In the genomic region with DNA sequence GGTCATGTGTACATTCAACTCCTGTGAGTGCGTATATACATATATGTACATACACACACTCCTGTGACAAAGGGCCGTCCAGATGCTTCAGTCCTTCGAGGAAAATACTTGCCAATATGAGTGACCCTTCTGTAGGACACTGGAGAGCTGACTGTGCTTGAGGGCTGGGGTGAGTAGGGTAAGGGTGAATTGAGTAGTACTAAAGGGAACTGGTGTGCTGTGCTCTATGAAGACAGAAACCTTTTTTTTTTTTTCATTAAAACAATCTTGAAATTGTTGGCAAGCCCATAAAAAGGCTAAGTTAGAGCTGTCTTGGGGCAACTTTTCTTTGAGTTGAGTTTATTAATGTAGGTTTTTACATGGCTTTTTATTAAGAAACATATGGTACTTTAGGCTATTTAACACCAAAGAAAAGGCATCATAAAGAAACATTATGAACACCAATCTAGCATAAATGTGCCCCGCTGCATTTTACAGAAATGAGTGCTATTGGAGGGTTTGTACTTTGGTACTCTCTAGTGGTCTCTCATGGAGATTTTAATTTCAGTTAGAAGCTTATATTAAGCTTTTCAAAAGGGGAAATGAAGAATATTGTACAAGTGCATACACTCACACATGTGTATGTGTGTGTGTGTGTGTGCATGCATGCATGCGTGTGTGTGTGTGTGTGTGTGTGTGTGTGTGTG, we compare ENCODE assay signal across 27 mouse cellular contexts.
DNase-seq lines count a peak whose midpoint lies in the region; ATAC-seq lines count a peak whose summit lies in the region.
"Had no signal": no experiment of that assay in that cellular context is flagged by ENCODE, and none has a peak within 500 bp of the region (broad histone marks: within the 10 kb centered on the region; RNA-seq: fewer than 3 reads in every experiment).

No protein-coding gene starts in this region.

- no peaks in the 10 kb centered on the region for H3K9me3 ChIP-seq in neural tube, embryonic 15.5 days (replicated peaks)
- H3K9me3 ChIP-seq: embryonic facial prominence, embryonic 13.5 days; embryonic facial prominence, embryonic 15.5 days; forebrain, embryonic 10.5 days; forebrain, embryonic 12.5 days; G1E had no signal

- WGBS in neural tube, embryonic 15.5 days = 86% methylated on average over 5 of the region's 5 CpGs

- intact Hi-C loops in heart, postnatal 14 days (cut with DNase I) = no loop called here

- no peaks in the 10 kb centered on the region for H3K4me1 ChIP-seq in neural tube, embryonic 15.5 days
- H3K4me1 ChIP-seq: embryonic facial prominence, embryonic 13.5 days; embryonic facial prominence, embryonic 15.5 days; forebrain, embryonic 10.5 days; forebrain, embryonic 12.5 days had no signal

- peak; percentile 72 for ATAC-seq in neural tube, embryonic 15.5 days (ENCODE audit: low FRiP score)
- ATAC-seq: activated CD4-positive, CD25-positive, alpha-beta regulatory T cell, adult 4 months; CD4-positive, CD25-positive, alpha-beta regulatory T cell, adult 4 months; forebrain, embryonic 14.5 days; forebrain, embryonic 16.5 days; Patski had no signal

- no peaks in the 10 kb centered on the region for H3K27me3 ChIP-seq in neural tube, embryonic 15.5 days (replicated peaks)
- H3K27me3 ChIP-seq: CH12.LX; embryonic facial prominence, embryonic 13.5 days; embryonic facial prominence, embryonic 15.5 days; forebrain, embryonic 12.5 days; Patski had no signal

- H3K4me3 ChIP-seq in neural tube, embryonic 15.5 days (replicated peaks) = no peak overlapping the region
- H3K4me3 ChIP-seq: embryonic facial prominence, embryonic 13.5 days; embryonic facial prominence, embryonic 15.5 days; erythroblast, embryonic 14.5 days; forebrain, embryonic 10.5 days; forebrain, embryonic 12.5 days had no signal

- no peaks in the 10 kb centered on the region for H3K36me3 ChIP-seq in neural tube, embryonic 15.5 days
- H3K36me3 ChIP-seq: embryonic facial prominence, embryonic 13.5 days; embryonic facial prominence, embryonic 15.5 days; forebrain, embryonic 10.5 days; forebrain, embryonic 12.5 days; G1E had no signal

- peak; percentile 22 for DNase-seq in heart, adult 11 months
- no peak for DNase-seq in heart, postnatal 14 days
- no peak for DNase-seq in neural tube, embryonic 10.5 days (ENCODE audit: extremely low spot score, low spot score)
- no peak for DNase-seq in cerebellum, postnatal 4 days (ENCODE audit: low spot score in 2 of 2)
- DNase-seq: adrenal gland, adult 8-10 months; adrenal gland, postnatal 14 days; adrenal gland, postnatal 36 days; B cell, adult 2 months; cerebellum, adult 11-12 months; cerebellum, adult 2 months; cerebellum, adult 9-10 months; cerebellum, postnatal 10 days; cerebellum, postnatal 25 days; embryo, embryonic 11 days had no signal

- no peak overlapping the region for H3K4me2 ChIP-seq in neural tube, embryonic 15.5 days
- H3K4me2 ChIP-seq: embryonic facial prominence, embryonic 13.5 days; embryonic facial prominence, embryonic 15.5 days; forebrain, embryonic 12.5 days had no signal

- no peak overlapping the region for H3K27ac ChIP-seq in neural tube, embryonic 15.5 days (replicated peaks)
- H3K27ac ChIP-seq: embryonic facial prominence, embryonic 13.5 days; embryonic facial prominence, embryonic 15.5 days; forebrain, embryonic 10.5 days; forebrain, embryonic 12.5 days had no signal

- no peak overlapping the region for H3K9ac ChIP-seq in neural tube, embryonic 15.5 days (replicated peaks)
- H3K9ac ChIP-seq: embryonic facial prominence, embryonic 13.5 days; embryonic facial prominence, embryonic 15.5 days; forebrain, embryonic 12.5 days had no signal
